Mouse (Mus musculus) liver, adult 2 months (tissue): ENCODE data around the gene Scn4b.

Experiments
- CTCF ChIP-seq: fragments of 200-500 bp; IDR thresholded peaks from 2 replicates; pipeline ENCODE4 v1.5.1; 2011; ENCODE audit warnings: low read depth, low read length, control low read depth
- POLR2A ChIP-seq: fragments of 200-500 bp; IDR thresholded peaks from 2 replicates; pipeline ENCODE4 v1.6.1; 2011; ENCODE audit warnings: low read length, control low read depth; ENCODE audit not compliant: insufficient read depth; ENCODE audit errors: extremely low read depth

GRCm38 (mm10) chr9:45171073-45171610 is 32.9 kb downstream of the Scn4b start:
- TF ChIP-seq POLR2A (no peak), CTCF (no peak)
